Mouse (Mus musculus) layer of hippocampus, adult 18-20 months (tissue): Measurements from ENCODE around the gene Olfr1392. TPM values are rescaled to one million over a fixed set of nuclear protein-coding genes. Genes with fewer than 3 reads are reported as not detected.
"Not testable (repeated sequence)": the region's sequence is repeated elsewhere in the genome, so short reads cannot be mapped to it uniquely, and the experiment has no call there.

Source experiments
- DNase-seq, 2 experiments: peaks; one replicate each; pipeline ENCODE4 v3.0.0; 2022; ENCODE audit warnings: low spot score in 2 of 2
- total RNA-seq, 2 experiments: library from RNA; stranded (reverse); gene quantifications; 2 replicates each; pipeline ENCODE4 v1.2.3; 2021

Gene Olfr1392
- total RNA-seq, 2 experiments from 2014 or later = 0.10 TPM; not detected in 1

DNA sequence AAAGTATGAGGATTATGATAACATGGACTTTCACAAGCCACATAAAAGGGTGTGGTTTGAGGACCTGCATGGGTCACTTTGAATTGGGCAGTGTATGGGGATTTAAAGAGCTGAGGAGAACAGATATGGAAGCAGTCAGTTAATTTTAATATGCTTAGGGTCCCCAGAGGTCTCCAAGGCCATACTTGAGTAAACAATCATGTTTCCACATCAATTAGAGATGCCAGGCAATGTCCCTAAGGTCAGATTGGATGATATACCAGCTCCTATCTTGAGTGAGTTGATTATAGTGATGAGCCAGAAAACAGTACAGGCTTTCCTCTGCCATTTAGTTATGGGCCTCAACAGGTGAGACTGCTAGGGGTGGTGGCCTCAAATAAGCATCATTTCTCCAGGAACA is 19.4 kb downstream of the Olfr1392 start, which contains the start of gene Olfr10:
Gene Olfr10 (plus strand): TSS at position 301 of the 400 bp plus-strand sequence.
- DNase-seq = no peak

DNA sequence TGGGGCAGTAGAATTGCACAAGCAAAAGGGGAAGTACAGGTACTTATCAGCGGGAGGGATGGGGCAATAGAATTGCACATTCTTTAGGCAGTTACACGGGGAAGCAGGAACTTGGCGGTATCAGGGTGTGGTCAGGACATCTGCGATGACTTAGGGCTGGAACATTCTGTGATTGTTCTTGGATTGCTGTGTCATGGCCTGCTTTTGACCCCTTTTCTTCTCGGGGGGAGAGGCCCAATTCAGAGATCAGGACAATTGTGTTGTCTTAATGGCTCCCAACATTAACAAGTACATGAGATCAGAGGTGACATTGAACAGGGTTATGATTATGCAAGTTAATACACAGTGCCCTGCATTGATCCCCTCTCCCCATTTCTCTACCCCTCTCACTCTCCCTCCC is 23.5 kb downstream of the Olfr1392 start:
- not testable (repeated sequence) for DNase-seq

DNA sequence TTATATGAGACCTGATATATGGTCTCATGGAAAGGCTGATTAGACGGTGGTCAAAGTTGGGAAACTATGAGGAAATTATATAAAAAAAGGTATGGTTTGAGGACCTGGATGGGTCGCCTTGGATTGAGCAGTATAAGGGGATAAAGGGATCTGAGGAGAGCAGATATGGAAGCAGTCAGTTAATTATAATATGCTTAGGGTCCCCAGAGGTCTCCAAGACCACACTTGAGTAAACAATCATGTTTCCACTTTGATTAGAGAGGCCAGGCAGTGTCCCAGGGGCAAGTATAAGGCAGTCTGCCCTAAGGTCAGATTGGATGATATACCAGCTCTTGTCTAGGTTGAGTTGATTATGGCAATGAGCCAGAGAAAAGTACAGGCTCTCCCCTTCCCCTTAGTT is 37.4 kb downstream of the Olfr1392 start, which contains the start of gene Olfr1391:
Gene Olfr1391 (plus strand): TSS at position 301 of the 400 bp plus-strand sequence.
- DNase-seq = no peak

DNA sequence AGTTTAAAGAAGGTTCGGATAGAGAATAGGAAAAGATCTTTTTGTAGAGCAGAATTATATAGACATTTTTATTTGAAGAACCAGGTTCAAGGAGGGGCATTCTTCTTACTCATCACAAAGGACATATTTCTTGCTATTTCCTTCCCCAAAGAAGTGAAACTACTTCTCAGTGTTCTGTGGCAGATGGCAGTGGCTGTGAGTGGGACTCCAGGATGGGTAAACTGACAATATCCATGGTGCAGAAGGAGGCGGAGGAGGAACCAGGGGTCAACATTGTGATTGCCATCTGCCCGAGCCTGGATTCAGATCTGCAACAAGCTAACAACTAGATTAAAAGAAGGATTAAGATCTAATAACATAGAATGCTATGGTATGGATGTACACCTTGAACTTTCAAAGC is 41.6 kb downstream of the Olfr1392 start:
- DNase-seq = peak; percentile 8 to 17

DNA sequence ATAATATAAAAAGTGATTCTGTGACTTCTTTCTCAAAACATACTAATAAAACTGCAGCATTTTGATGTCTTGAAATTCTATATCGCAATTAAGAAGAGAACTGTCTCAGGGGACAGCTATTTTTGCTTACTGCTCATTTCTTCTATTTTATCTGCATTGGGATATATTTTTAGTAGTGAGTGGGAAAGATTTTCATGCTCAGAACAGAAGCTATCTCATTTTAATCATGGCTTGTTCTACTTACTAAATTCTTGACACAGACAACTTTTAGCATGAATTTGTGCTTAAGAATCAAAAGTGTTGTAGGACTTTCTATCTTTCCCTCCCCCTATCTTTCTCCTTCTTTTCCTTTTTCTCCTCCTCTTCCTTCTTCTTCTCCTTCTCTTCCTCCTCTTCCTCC is 44.6 kb downstream of the Olfr1392 start:
- DNase-seq = no peak

DNA sequence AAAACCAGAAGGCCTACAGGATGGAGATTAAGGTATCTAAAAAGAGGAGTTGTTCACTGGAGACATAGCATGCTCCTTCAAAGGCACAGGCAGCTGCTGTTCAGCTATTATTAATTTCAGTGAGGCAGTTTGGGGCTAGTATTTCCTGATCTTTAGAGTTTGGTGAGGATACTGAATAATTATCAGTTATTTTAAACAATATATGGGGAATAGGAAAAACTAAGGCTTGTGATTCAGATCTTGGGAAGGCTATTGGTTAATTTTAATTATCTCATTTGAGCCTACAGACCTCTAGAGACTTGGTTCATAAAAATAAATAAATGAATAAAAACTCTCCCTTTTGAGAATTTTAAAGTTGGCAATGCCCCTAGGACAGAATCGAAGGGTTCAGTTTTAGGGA is 49.8 kb downstream of the Olfr1392 start, which contains the start of gene Olfr1390:
Gene Olfr1390 (plus strand): TSS at position 301 of the 400 bp plus-strand sequence.
- no peak for DNase-seq

DNA sequence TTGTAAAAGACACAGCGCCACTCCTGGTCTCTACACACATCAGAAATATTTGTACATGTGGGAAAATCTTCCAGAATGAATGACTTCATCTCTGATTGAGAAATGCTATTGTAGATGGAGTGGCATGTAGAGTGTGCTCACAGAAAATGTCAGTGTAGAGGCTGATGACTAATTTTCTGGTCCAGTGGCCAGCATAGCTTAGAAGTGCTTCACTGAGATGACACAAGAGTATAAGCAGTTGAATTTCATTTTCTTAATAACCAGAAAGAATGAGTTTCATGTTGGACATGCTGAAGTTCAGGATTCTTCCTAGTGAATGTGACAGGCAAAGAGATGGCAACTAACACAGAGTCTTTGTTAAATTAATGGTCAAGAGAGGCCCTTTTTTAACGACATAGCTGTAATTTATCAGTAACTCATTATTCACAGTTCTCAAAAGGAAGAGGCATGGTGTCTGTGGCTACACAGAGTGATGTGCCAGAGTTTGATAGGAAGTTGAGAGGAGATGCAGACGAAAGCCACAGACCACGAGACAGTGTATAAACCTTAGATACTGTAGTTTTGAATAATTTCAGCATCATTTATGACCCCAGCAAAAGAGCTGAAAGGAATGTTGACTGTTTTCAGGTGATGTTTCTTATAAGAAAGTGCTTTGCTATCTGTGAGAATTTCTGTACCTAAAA is 52.2 kb downstream of the Olfr1392 start:
- no peak for DNase-seq

Other genes starting within 250 kb of the Olfr1392 start
- 1 to 10 TPM; 1.1 to 1.4 TPM for gene 9930111J21Rik2, start 234.0 kb upstream of the Olfr1392 start, total RNA-seq
- gene Tgtp2, start 221.1 kb upstream of the Olfr1392 start, total RNA-seq = not detected
- gene Ifi47, start 208.7 kb upstream of the Olfr1392 start, total RNA-seq = under 1 TPM; 0.40 to 0.51 TPM
- not detected for gene Olfr1396, start 170.4 kb upstream of the Olfr1392 start, total RNA-seq
- gene Olfr1395, start 143.0 kb upstream of the Olfr1392 start, total RNA-seq = not detected
- gene Olfr1394, start 130.9 kb upstream of the Olfr1392 start, total RNA-seq = not detected
- not detected for gene Btnl9, start 98.1 kb upstream of the Olfr1392 start, total RNA-seq
- 10 to 100 TPM; 48.6 to 49.6 TPM for gene Zfp62, start 82.0 kb upstream of the Olfr1392 start, total RNA-seq
- gene Mgat1, start 41.1 kb upstream of the Olfr1392 start, total RNA-seq = 10 to 100 TPM; 56.0 to 60.7 TPM
- not detected for gene Olfr1393, start 7.0 kb upstream of the Olfr1392 start, total RNA-seq
- not detected for gene Olfr10, start 19.5 kb downstream of the Olfr1392 start, total RNA-seq
- not detected for gene Olfr1391, start 37.5 kb downstream of the Olfr1392 start, total RNA-seq
- not detected for gene Olfr1390, start 49.9 kb downstream of the Olfr1392 start, total RNA-seq
- gene Olfr1389, start 137.8 kb downstream of the Olfr1392 start, total RNA-seq = not detected
- gene Olfr1388, start 151.3 kb downstream of the Olfr1392 start, total RNA-seq = under 1 TPM; 0.43 to 0.47 TPM
- gene Olfr1387, start 170.1 kb downstream of the Olfr1392 start, total RNA-seq = not detected
- gene Olfr1386, start 179.8 kb downstream of the Olfr1392 start, total RNA-seq = not detected
- not detected for gene Olfr1385, start 203.8 kb downstream of the Olfr1392 start, total RNA-seq
- not detected for gene Olfr1384, start 221.4 kb downstream of the Olfr1392 start, total RNA-seq
- under 1 TPM in 1 of 2 experiments, not detected in 1; 0.35 TPM for gene Olfr1383, start 234.4 kb downstream of the Olfr1392 start, total RNA-seq
- not detected for gene Olfr1382, start 243.0 kb downstream of the Olfr1392 start, total RNA-seq